Mouse (Mus musculus): ENCODE data around the gene Lmod2.

The Lmod2 gene

DNA sequence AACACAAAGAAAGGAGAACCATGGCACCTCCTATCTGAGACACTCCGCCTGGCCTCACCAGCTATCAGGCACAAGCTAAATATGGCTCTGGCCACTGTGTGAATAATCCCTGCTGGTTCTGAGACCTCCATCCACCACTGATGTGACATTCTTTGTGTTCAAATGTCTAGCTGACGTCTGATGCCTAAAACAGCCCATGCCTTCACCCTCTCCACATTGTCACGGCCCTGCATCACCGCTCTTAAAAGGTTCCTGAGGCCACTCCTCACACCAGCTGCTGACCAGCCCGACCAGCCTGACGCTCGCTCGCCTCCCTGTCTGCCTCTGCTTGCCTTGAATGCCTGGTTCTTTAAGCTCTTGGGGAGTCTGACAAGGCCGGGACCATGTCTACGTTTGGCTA is at the start of gene Lmod2:
Gene Lmod2 (plus strand): TSS at position 263 of the 400 bp plus-strand sequence.
- no peak for ATAC-seq (ENCODE audit: insufficient number of reproducible peaks, low FRiP score, low TSS enrichment)

DNA sequence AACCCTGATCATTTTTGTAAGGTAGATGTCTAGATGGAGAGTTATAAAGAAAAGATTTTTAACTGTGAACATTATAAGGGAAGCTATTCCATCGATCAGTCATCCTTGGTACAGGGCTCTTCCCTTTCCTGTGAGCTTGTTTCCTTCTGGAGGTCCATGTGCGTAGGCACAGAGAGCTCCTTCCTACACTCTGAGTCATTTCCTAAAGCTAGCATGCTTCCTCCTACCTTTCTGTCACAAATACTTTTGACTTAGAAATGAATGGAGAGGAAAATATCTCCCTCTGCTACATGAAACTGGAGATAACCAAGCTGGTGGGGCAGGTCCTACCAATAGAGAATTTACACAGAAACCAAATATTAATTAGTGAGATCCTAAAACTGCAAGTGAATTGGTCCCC is 47.8 kb upstream of the Lmod2 start:
- no peak for ATAC-seq (ENCODE audit: insufficient number of reproducible peaks, low FRiP score, low TSS enrichment)

DNA sequence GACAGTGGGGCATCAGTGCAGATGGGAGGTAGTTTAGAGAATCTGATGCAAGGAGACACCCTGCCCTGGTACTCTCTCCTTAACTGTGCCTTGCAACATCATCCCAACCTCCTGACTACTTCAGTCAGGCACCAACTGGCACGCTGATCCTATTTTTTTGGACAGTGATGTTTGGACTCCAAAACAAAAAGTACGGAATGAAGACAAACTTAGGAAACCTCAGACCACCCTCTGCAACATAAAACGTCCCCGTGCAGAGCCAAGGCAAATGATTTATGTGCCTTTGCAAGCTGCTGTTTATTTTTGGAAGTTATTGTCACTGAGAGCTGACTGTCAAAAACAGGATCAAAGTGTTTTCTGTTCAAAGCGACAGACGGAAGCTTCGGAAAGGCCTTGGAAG is 45.5 kb upstream of the Lmod2 start:
- ATAC-seq (ENCODE audit: insufficient number of reproducible peaks, low FRiP score, low TSS enrichment), result no peak

DNA sequence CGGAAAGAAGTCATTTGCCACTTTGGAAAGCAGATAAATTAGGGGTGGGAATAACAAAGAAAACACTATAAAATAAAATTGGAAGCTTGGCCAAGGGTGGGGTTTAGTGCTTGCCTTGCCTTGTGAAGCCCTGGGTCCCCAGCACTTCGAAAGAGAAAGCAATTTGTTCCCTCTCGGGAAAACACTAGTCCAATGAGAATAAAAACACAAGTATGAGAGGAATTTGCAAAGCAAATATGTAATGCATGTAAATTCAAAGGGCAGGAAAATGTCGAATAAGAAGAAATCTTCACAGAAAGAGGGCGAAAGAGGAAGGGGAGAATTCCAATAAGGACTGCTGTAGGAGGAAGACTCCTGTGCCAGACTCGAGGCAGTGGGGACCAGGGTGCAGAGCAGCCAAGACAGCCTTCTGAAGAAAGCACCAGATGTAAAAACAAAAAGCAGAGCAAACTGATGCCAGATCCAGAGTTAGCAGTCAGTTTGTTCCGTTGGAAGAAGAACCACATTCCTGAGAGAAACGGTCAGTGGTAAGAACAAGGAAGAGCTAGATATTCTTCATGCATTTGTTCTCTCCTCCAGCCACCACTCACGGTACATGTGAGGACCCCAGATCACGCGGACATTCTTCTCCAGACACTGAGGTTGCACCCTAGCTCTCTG is 43.0 kb upstream of the Lmod2 start:
- no peak for ATAC-seq (ENCODE audit: insufficient number of reproducible peaks, low FRiP score, low TSS enrichment)

DNA sequence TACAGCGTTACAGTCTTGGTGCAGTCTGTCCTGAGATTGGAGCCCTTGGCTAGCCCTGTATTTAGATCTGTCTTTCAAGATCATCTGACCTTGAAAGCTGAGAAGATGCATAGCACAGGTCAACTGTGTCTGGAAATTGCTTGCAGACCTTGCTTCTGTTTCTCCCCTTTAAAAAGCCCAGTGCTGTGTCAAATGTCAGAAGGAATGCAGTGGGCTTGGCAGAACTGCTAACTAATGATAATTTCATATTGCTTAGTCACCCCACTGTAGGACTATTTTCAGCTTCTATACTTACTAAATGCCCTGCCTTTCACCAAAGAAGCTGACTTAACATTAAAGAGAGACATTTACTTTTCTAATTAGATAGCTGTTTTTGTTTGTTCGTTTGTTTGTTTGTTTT is 42.1 kb upstream of the Lmod2 start:
- ATAC-seq (ENCODE audit: insufficient number of reproducible peaks, low FRiP score, low TSS enrichment), result no peak

DNA sequence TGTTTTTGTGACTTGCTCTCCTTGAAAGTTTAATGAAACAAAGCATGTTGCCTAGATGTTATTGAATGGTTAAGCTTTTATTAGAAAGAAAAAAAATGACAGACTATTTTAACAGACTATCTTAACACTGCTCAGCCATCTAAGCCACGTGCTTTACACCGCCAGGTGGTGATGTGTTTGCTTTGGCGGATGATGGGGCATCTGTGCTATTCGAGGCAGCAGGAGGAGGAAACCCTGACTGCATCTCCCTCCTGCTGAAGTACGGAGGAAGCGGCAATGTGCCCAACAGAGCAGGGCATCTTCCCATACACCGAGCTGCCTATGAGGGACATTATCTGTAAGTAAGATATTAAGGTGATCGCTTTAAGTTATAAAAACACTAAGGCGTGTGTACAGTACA is 33.5 kb upstream of the Lmod2 start:
- peak; percentile 66; the same call in 1 of the 2 replicates for ATAC-seq (ENCODE audit: insufficient number of reproducible peaks, low FRiP score, low TSS enrichment)

DNA sequence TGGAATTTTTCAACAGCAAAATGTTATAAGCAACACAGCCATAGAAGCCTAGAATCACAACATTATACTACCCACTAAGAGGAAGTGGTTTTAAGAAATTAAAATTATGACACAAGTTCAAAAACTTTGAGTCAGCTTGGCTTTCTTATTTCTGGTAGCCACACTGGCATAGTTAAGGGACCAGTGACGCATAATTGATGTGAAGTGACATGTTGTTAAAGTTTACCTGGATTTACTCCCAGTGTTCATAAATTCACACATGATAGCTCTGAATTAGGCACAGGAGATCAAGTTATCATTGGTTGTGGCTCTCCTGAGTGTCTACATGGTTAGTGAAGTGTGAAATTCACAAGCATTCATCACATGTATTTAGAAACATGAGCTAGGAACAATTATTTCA is 32.7 kb upstream of the Lmod2 start:
- no peak for ATAC-seq (ENCODE audit: insufficient number of reproducible peaks, low FRiP score, low TSS enrichment)

DNA sequence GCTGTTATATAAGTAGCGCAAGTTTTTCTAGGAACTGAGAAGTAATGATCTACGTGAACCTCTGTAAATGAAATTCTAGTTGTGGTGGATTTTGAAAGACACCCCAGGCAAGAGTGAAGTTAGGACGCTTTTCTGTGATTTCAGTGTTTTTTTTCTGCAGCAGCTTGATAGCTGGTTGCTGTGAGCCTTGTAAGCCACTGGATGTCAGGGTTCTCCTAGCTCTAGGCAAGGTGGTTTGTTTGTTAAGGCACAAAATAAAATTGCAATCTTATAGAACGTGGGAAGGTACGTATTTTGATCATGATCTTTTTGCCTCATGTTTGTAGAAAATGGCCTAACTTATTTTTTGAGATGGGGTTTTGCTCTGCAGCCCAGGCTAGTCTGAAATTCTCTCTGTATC is 28.6 kb upstream of the Lmod2 start:
- ATAC-seq (ENCODE audit: insufficient number of reproducible peaks, low FRiP score, low TSS enrichment), result no peak

DNA sequence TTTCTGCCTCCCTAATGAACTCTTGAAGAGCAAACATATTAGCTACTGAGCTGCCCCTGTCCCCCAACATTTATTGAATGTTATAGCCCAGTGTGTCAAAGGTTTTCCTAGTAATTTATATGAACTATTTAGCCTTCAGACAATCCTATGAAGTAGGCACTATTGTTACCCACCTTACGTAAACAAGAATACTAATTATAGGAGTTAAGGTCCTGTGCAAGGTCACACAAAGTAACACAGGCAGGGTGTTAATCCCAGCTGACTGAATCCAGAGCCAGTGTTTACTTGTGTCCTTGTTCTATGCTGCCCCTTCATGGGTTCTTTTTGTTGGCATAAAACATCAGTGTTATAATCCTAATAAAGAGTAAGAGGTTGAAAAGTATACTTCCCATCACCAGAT is 27.9 kb upstream of the Lmod2 start:
- ATAC-seq (ENCODE audit: insufficient number of reproducible peaks, low FRiP score, low TSS enrichment), result no peak

DNA sequence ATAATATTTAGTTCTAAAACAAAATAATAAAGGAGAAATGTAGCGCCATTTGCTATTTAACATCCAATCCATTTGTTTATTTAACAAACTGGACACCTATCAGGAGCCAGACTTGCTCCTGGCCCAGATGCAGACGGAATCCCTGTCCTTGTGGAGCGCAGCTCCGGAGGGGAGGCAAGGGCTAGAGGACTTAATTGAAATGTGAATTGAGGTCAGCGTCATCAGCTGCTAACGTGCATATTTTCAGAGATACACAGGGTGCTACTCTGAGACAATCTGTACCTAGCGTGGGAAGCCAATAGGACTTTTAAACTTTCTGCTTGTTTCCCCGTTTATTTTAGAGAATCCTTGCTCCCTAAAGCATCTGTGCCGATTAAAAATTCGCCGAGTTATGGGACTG is 27.3 kb upstream of the Lmod2 start:
- no peak for ATAC-seq (ENCODE audit: insufficient number of reproducible peaks, low FRiP score, low TSS enrichment)

DNA sequence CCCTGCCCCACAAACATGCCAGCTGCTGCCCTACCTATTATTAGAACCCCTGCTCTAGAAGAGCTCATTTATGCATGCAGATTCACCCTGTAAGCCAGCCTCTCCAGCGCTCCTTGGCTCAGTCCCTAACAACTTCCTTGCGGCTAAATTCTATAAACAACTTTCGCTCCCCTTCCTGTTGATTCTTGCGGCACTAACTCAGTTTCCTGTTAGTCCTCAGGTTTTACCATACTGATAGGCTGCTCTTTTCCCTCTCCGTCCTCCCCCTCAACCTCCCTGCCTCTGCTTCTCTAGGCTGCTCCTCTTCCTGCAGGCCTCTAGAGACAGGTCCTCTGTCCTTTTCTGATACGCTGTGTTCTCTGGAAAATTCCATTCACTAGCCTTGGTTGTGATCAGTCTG is 26.4 kb upstream of the Lmod2 start:
- no peak for ATAC-seq (ENCODE audit: insufficient number of reproducible peaks, low FRiP score, low TSS enrichment)

DNA sequence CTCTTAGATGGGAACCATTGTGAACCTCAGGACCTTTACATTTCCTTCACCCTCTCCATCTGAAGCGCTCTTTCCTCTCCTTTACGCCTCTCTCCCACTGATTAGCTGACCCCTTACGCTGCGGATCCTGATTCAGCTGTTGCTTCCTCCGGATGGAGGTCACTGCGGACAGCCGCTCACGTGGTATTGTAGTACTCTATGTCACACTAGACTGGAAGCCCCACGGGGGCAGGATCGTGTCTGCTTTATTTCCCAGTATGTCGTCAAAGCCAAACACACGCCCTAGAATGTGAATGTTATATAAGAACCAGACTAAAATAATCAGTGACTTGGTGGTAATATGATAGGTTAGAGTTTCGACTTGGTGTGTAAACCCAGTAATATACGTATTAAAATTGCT is 25.1 kb upstream of the Lmod2 start:
- ATAC-seq (ENCODE audit: insufficient number of reproducible peaks, low FRiP score, low TSS enrichment), result no peak

DNA sequence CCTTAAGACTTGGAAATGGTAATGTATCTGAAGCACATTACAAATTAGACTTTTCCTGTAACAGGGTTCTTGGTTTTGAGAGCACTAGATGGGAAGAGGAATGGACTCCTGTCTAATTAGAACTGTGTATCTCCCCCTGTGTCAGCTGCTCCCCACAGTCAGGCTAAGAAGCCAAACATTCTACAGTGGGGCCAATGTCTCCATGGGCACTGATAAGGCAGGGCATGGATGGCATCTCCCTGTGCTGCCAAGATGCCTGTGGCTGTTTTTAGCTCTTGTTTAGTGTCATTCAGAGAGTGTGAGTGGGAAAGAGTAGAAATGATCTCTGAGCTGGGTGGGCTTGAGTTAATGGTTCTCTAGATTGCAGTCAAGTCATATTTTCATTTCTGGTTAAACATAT is 24.2 kb upstream of the Lmod2 start:
- no peak for ATAC-seq (ENCODE audit: insufficient number of reproducible peaks, low FRiP score, low TSS enrichment)

DNA sequence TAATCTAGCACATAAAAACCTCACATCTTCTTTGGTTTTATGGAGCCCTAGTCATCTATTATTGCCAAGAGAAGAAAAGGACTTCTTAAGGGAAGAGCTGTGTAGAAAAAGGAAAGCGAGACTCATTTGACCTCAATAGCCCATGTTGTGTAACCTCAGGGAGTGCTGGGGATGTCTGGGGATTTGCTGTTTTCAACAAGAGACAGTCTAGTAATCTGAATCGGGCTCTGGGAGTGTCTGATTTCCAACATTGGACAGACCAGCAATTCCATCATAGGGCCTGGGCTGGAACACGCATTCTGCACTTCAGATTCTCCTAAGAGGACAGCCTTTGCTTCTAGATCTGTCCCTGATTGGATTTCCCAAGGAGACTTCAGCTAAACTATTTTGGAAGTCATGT is 14.1 kb upstream of the Lmod2 start:
- ATAC-seq (ENCODE audit: insufficient number of reproducible peaks, low FRiP score, low TSS enrichment), result no peak

DNA sequence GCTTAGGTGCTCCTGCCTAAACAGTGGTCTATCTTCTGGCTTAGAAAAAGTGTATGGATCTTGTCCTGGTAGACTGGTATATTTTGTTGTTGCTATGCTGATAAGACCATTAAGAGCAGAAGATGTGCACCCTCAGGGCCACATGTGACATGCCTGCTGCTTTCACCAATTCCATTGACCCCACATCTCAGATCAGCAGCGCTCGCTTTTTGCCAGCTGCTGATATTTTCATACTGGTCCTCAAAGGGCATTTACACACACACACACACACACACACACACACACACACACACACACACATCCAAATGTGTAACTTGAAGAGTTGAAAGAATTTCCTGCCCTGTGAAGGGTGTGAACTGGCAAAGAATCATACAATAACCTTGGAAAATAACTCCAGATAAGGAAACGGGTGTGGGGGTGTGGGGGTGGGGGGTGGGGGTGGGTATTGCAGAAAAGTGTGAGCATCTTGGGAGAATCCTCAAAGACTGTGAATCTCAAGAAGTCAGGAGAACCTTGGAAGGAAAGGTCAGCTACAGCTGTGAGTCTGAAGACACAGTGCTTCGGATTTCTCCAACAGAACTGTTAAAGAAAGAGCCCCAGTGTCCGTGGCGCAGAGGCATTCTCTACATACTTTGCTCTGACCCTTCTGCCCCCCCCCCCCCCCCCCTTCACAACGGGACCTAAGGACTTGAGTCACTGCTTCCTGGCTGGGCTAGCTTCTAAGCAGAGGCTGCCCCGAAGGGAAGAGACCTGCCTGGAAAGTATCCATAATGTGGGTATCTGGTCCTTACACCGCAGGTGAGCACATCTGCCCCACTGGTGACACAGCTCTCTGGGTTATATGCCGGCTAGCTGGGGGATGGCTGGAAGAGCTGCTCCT is 11.9 kb upstream of the Lmod2 start:
- ATAC-seq (ENCODE audit: insufficient number of reproducible peaks, low FRiP score, low TSS enrichment), result no peak

DNA sequence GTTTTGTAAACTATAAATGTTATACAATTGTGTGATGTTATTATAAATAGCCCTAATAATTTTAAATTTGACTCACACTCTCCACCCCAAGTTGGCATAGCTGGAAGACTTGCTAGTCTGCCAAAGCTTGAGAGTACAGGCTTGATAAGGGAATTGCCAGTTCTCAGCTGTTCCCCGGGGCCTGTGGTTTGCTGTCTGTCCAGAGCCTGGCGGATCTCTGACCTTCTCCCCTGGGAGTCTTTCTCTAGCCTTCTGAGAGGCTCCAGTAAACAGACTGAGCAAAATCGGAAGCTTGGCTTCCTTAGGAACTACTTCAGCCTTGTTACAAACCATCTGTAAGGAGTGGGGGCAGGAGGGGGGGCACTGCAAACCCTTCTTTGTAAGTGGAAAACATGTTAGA is 10.7 kb upstream of the Lmod2 start:
- peak; percentile 75 for ATAC-seq (ENCODE audit: insufficient number of reproducible peaks, low FRiP score, low TSS enrichment)

DNA sequence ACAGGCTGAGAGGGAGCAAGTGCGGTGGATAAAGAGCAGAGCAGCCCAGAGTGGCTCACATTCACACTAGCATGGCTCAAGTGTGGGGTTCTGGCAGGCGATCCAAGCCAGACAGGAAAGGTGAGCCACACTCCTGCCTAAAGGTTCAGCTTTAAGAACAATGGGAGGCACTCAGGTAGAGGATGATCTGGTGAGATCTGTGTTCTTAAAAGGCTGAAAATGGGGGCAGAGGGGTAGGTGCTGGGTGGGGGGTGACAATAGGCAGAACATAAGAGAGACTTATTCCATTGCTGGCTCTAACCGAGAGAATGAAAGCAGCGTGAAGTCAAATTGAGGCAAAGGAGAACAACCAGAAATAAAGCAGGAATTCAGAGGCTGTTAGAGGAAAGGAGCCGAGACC is 7.3 kb upstream of the Lmod2 start:
- ATAC-seq (ENCODE audit: insufficient number of reproducible peaks, low FRiP score, low TSS enrichment), result no peak

DNA sequence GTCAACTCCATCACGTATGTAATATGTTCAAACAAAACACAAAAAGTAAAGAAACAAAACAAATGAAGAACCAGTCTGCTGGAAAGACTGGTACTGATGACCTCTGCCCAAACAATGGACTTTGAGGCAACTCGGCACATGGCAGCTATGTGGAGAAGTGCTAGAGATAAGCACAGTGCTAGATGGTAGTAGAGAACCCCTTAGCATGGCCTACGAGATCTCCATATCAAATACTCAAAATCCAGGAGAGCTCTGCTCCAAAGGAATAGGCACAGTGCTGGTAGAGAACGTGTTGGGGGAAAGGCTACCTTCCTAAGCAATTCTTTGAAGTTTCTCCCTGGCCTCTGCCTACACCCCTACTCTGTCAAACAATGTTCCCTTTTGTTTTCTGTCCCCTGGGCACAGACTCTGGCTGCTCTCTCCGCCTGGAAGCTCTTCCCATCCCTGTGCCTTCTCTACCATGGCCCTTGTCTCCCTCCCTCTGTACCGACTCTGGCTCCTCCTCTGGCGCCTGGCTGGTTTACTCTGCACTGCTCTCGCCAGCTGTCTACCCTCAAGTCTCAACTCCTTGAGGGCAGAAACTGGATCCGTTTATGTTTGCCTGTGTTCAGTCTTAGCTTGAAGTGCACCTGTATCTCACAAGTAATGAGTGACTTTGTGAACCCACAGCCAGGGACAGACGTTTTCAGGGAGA is 5.9 kb upstream of the Lmod2 start:
- no peak for ATAC-seq (ENCODE audit: insufficient number of reproducible peaks, low FRiP score, low TSS enrichment)

DNA sequence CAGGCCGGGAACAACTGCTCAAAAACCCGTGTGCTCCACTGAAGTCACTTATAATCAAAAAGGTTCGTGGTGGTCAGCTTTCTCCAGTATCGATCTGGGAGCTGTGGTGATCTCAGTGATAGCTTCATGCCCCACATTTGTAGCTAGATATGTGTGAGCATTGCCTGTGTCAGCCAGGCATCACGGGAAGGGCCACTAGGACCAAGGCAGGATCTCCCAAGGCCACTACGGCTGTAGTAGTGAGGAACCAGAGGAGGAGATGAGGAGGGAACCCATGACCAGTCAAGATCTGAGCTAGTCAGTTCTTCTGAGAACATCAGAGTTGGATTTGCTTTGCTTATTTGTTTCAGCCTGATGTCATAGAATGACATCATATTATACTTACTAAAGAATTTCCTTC is 1.6 kb downstream of the Lmod2 start:
- no peak for ATAC-seq (ENCODE audit: insufficient number of reproducible peaks, low FRiP score, low TSS enrichment)

DNA sequence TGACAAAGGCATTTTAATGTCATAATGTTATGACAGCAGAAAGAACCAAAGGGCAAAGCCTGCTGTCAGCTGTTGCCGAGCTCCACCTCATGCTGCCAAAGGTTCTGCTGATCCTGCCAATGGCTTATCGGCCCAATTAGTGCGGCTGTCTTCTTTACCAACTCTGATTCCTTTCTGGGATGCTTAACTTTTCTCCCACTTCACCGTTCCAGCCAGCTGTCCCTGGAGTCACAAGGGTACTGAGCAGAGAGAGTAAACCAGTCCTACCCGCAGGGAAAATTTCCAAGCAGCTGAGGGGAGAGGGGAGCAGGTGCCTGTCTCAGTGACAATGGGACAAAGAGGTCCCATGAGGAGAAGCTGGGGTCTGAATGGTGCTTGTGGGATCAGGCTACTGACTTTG is 2.1 kb downstream of the Lmod2 start:
- no peak for ATAC-seq (ENCODE audit: insufficient number of reproducible peaks, low FRiP score, low TSS enrichment)

DNA sequence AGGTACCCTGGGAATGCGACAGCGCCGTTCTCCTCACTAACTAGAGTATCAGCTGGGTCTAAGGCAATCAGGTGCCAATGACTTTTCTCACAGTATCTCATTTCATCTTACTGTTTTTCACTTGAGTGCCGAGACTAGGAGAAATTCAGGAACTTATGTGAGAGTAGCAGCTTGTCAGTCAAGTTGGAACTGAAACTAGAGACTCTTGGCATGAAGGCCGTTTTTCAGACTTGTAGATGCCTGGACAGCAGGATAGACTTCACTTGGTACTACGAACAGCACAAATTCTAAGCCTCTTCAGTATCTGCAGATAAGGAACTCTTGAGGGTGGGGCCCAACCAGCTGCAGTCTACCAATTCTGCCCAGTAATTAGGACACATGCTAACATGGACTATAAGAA is 2.6 kb downstream of the Lmod2 start:
- no peak for ATAC-seq (ENCODE audit: insufficient number of reproducible peaks, low FRiP score, low TSS enrichment)

All from cerebellum, adult (tissue).